Mouse (Mus musculus): ENCODE results near the gene Lcn10. TPM values are rescaled to one million over a fixed set of nuclear protein-coding genes. Genes with fewer than 3 reads are reported as not detected.
A peak's percentile ranks its signal among the peaks of the same experiment; 100 is the strongest.

Gene Lcn10
- not detected in 2 replicates for polyA plus RNA-seq (2015; fragmentation: Nextera tagmentation; extraction: Ambion mirVana)

- Histone ChIP-seq H3K27ac (no peak within 1 kb of the TSS), H3K9me3 (no peaks in the 10 kb centered on the region), H3K27me3 (no peaks in the 10 kb centered on the region), H3K4me3 (no peak within 1 kb of the TSS), H3K9ac (no peak within 1 kb of the TSS), H3K36me3 (no peaks in the 10 kb centered on the region), H3K4me1 (no peaks in the 10 kb centered on the region), H3K4me2 (no peak within 1 kb of the TSS)
- ATAC-seq (ENCODE audit: borderline replicate concordance, extremely low read depth, low FRiP score, low TSS enrichment) = no peak
- 54% methylated on average over 2 of the region's 2 CpGs for WGBS
These were observed at the start of gene Lcn10 for GRCm38 (mm10) chr2:25682426-25682825. TSS of gene Lcn10 (plus strand) at chr2:25682726.

GRCm38 (mm10) chr2:25633616-25634015 is 48.9 kb upstream of the Lcn10 start:
- Histone ChIP-seq H3K9ac (no peak overlapping the region), H3K36me3 (no peaks in the 10 kb centered on the region), H3K27ac (no peak overlapping the region), H3K4me2 (no peak overlapping the region), H3K4me3 (no peak overlapping the region), H3K9me3 (no peaks in the 10 kb centered on the region), H3K27me3 (no peaks in the 10 kb centered on the region), H3K4me1 (no peaks in the 10 kb centered on the region)
- ATAC-seq (ENCODE audit: borderline replicate concordance, extremely low read depth, low FRiP score, low TSS enrichment) = no peak
- WGBS = 78% methylated on average over 3 of the region's 3 CpGs

- Histone ChIP-seq H3K27me3 (no peaks in the 10 kb centered on the region), H3K4me2 (no peak overlapping the region), H3K9ac (no peak overlapping the region), H3K27ac (no peak overlapping the region), H3K4me1 (no peaks in the 10 kb centered on the region), H3K9me3 (no peaks in the 10 kb centered on the region), H3K36me3 (no peaks in the 10 kb centered on the region), H3K4me3 (no peak overlapping the region)
- ATAC-seq (ENCODE audit: borderline replicate concordance, extremely low read depth, low FRiP score, low TSS enrichment) = no peak
- WGBS = 42% methylated on average over 1 of the region's 1 CpGs
These were observed 48.5 kb upstream of the Lcn10 start for GRCm38 (mm10) chr2:25634046-25634445.

- ATAC-seq (ENCODE audit: borderline replicate concordance, extremely low read depth, low FRiP score, low TSS enrichment) = no peak
- H3K4me1 ChIP-seq = no peaks in the 10 kb centered on the region
- no peaks in the 10 kb centered on the region for H3K9me3 ChIP-seq
- H3K4me3 ChIP-seq = no peak overlapping the region
- H3K27me3 ChIP-seq = no peaks in the 10 kb centered on the region
- no peak overlapping the region for H3K27ac ChIP-seq
- no peak overlapping the region for H3K9ac ChIP-seq
- no peaks in the 10 kb centered on the region for H3K36me3 ChIP-seq
- 18% methylated on average over 6 of the region's 6 CpGs for WGBS
- H3K4me2 ChIP-seq = no peak overlapping the region
These were observed 42.6 kb upstream of the Lcn10 start for GRCm38 (mm10) chr2:25639890-25640289.

GRCm38 (mm10) chr2:25652902-25653301 is 29.6 kb upstream of the Lcn10 start, which contains the start of gene Lcn8:
TSS of gene Lcn8 (plus strand) at chr2:25653120.
- 71% methylated on average over 2 of the region's 2 CpGs for WGBS
- Histone ChIP-seq H3K9ac (no peak within 1 kb of the TSS), H3K27ac (no peak within 1 kb of the TSS), H3K9me3 (no peaks in the 10 kb centered on the region), H3K4me3 (no peak within 1 kb of the TSS), H3K36me3 (no peaks in the 10 kb centered on the region), H3K4me1 (peaks cover 8% of the 10 kb centered on the region), H3K4me2 (no peak within 1 kb of the TSS), H3K27me3 (no peaks in the 10 kb centered on the region)
- ATAC-seq (ENCODE audit: borderline replicate concordance, extremely low read depth, low FRiP score, low TSS enrichment) = no peak

GRCm38 (mm10) chr2:25654502-25654901 is 28.0 kb upstream of the Lcn10 start:
- no peaks in the 10 kb centered on the region for H3K27me3 ChIP-seq
- H3K36me3 ChIP-seq = no peaks in the 10 kb centered on the region
- peaks cover 8% of the 10 kb centered on the region for H3K4me1 ChIP-seq
- no peak for ATAC-seq (ENCODE audit: borderline replicate concordance, extremely low read depth, low FRiP score, low TSS enrichment)
- H3K9ac ChIP-seq = no peak overlapping the region
- H3K27ac ChIP-seq = peak overlapping the region; percentile 67
- 0 out of 2 replicates have a peak overlapping the region, but pooled peaks have one; percentile 8 for H3K4me2 ChIP-seq
- no peaks in the 10 kb centered on the region for H3K9me3 ChIP-seq
- no peak overlapping the region for H3K4me3 ChIP-seq
- WGBS = 23% methylated on average over 1 of the region's 1 CpGs

GRCm38 (mm10) chr2:25656691-25657090 is 25.8 kb upstream of the Lcn10 start:
- no peak overlapping the region for H3K9ac ChIP-seq
- no peak overlapping the region for H3K4me2 ChIP-seq
- no peaks in the 10 kb centered on the region for H3K36me3 ChIP-seq
- 76% methylated on average over 4 of the region's 4 CpGs for WGBS
- H3K4me1 ChIP-seq = peaks cover 8% of the 10 kb centered on the region
- H3K27ac ChIP-seq = no peak overlapping the region
- H3K27me3 ChIP-seq = no peaks in the 10 kb centered on the region
- H3K4me3 ChIP-seq = no peak overlapping the region
- ATAC-seq (ENCODE audit: borderline replicate concordance, extremely low read depth, low FRiP score, low TSS enrichment) = no peak
- no peaks in the 10 kb centered on the region for H3K9me3 ChIP-seq

GRCm38 (mm10) chr2:25657246-25657645 is 25.3 kb upstream of the Lcn10 start:
- Histone ChIP-seq H3K4me2 (no peak overlapping the region), H3K4me3 (no peak overlapping the region), H3K4me1 (peaks cover 8% of the 10 kb centered on the region), H3K9ac (no peak overlapping the region), H3K27me3 (no peaks in the 10 kb centered on the region), H3K27ac (no peak overlapping the region), H3K9me3 (no peaks in the 10 kb centered on the region), H3K36me3 (no peaks in the 10 kb centered on the region)
- 74% methylated on average over 4 of the region's 4 CpGs for WGBS
- no peak for ATAC-seq (ENCODE audit: borderline replicate concordance, extremely low read depth, low FRiP score, low TSS enrichment)

GRCm38 (mm10) chr2:25657652-25658051 is 24.9 kb upstream of the Lcn10 start, which contains the start of gene Lcn5:
TSS of gene Lcn5 (plus strand) at chr2:25657952.
- Histone ChIP-seq H3K9ac (no peak within 1 kb of the TSS), H3K27ac (no peak within 1 kb of the TSS), H3K4me3 (no peak within 1 kb of the TSS), H3K36me3 (no peaks in the 10 kb centered on the region), H3K27me3 (no peaks in the 10 kb centered on the region), H3K9me3 (no peaks in the 10 kb centered on the region), H3K4me1 (peaks cover 8% of the 10 kb centered on the region), H3K4me2 (no peak within 1 kb of the TSS)
- ATAC-seq (ENCODE audit: borderline replicate concordance, extremely low read depth, low FRiP score, low TSS enrichment) = no peak

GRCm38 (mm10) chr2:25660279-25660678 is 22.2 kb upstream of the Lcn10 start:
- no peaks in the 10 kb centered on the region for H3K9me3 ChIP-seq
- no peak overlapping the region for H3K4me3 ChIP-seq
- no peak overlapping the region for H3K4me2 ChIP-seq
- 79% methylated on average over 8 of the region's 8 CpGs for WGBS
- H3K9ac ChIP-seq = no peak overlapping the region
- no peaks in the 10 kb centered on the region for H3K27me3 ChIP-seq
- H3K36me3 ChIP-seq = no peaks in the 10 kb centered on the region
- ATAC-seq (ENCODE audit: borderline replicate concordance, extremely low read depth, low FRiP score, low TSS enrichment) = no peak
- no peak overlapping the region for H3K27ac ChIP-seq
- H3K4me1 ChIP-seq = no peaks in the 10 kb centered on the region

GRCm38 (mm10) chr2:25661245-25661970 is 21.1 kb upstream of the Lcn10 start:
- Histone ChIP-seq H3K9me3 (no peaks in the 10 kb centered on the region), H3K4me2 (no peak overlapping the region), H3K27me3 (no peaks in the 10 kb centered on the region), H3K9ac (no peak overlapping the region), H3K4me1 (no peaks in the 10 kb centered on the region), H3K36me3 (no peaks in the 10 kb centered on the region), H3K27ac (no peak overlapping the region), H3K4me3 (no peak overlapping the region)
- WGBS = 77% methylated on average over 6 of the region's 6 CpGs
- ATAC-seq (ENCODE audit: borderline replicate concordance, extremely low read depth, low FRiP score, low TSS enrichment) = no peak

GRCm38 (mm10) chr2:25663511-25663910 is 19.0 kb upstream of the Lcn10 start:
- Histone ChIP-seq H3K9ac (no peak overlapping the region), H3K27me3 (no peaks in the 10 kb centered on the region), H3K27ac (no peak overlapping the region), H3K4me2 (no peak overlapping the region), H3K4me1 (no peaks in the 10 kb centered on the region), H3K9me3 (no peaks in the 10 kb centered on the region), H3K4me3 (no peak overlapping the region), H3K36me3 (no peaks in the 10 kb centered on the region)
- no peak for ATAC-seq (ENCODE audit: borderline replicate concordance, extremely low read depth, low FRiP score, low TSS enrichment)
- 58% methylated on average over 1 of the region's 1 CpGs for WGBS

Data from lung, embryonic 15.5 days (tissue).